Mouse (Mus musculus) brain, embryonic 14.5 days (tissue): ENCODE data around the gene Nckap5.

ENCODE experiments used
- CTCF ChIP-seq: fragments of 200-500 bp; IDR thresholded peaks from 2 replicates; pipeline ENCODE4 v1.5.1; 2012; ENCODE audit warnings: inconsistent platforms, mild to moderate bottlenecking, moderate library complexity, borderline replicate concordance; ENCODE audit not compliant: insufficient read depth, insufficient read length; ENCODE audit errors: extremely low read depth
- POLR2A ChIP-seq: fragments of 200-500 bp; IDR thresholded peaks from 2 replicates; pipeline ENCODE4 v1.6.1; 2012; ENCODE audit warnings: mild to moderate bottlenecking, inconsistent platforms, borderline replicate concordance; ENCODE audit not compliant: poor library complexity, insufficient read depth, insufficient read length, severe bottlenecking; ENCODE audit errors: extremely low read depth

DNA sequence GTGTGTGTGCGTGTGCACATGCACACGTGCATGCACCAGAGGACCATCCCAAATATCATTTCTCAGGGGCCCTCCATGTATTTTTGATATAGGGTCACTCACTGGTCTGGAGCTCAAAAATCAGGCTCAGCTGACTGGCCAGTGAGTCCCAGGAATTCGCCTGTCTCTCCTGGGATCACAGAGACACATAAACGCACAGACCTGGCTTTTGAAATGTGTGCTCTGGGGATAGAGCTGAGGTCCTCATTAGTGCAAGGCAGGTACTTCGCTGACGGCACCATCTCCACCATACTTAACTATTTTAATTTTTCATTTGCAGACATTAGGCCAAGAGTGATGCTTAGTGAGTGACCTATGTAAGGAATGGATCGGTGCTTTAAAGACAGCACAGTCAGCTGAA is 743.4 kb downstream of the Nckap5 start:
- TF ChIP-seq CTCF, result no peak
- no peak for TF ChIP-seq POLR2A
